Mouse (Mus musculus) gastrocnemius, postnatal 14 days (tissue): ENCODE measurements around the gene Cmtm5. TPM values are rescaled to one million over a fixed set of nuclear protein-coding genes. Genes with fewer than 3 reads are reported as not detected.
"Not testable (repeated sequence)": the region's sequence is repeated elsewhere in the genome, so short reads cannot be mapped to it uniquely, and the experiment has no call there.

Experiments used
- DNase-seq: peaks from one replicate; pipeline ENCODE4 v3.0.0; 2021; ENCODE audit warnings: mixed read lengths
- intact Hi-C: fragments of 180-260 bp; cut with DNase I; formaldehyde crosslinking; loops from one replicate; pipeline ENCODE4 v1.15.1; 2025; ENCODE audit warnings: low total_unique reads
- total RNA-seq, 2 experiments: library from RNA; stranded (reverse); gene quantifications; 2 replicates each; pipeline ENCODE4 v1.2.3; 2021

The Cmtm5 gene
- total RNA-seq, 2 experiments from 2014 or later: 0.71 to 3.1 TPM

DNA sequence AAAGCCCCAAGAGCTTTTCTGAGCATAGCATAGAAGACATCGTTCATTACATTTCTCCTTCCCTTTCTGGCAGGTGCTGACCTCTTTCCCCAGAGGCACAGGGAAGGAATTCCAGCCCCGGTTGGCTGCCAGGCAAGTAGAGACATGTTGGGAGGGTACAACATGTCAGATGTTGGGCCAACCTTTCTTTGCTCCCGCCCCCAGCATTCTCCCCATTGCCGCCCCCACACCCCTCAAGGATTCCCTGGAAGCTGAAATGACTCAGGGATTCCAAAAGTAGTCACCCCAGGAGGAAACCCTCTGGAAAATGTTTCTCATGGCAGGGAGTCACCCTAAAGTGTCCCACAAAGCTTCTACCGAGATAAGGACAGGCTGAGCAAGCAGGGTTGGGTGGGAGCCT lies 6.3 kb upstream of the Cmtm5 start:
- DNase-seq: no peak
- intact Hi-C loops: loop anchor here (10.0 kb wide), 1 partner anchor 85 kb away; no protein-coding TSS in a partner anchor

DNA sequence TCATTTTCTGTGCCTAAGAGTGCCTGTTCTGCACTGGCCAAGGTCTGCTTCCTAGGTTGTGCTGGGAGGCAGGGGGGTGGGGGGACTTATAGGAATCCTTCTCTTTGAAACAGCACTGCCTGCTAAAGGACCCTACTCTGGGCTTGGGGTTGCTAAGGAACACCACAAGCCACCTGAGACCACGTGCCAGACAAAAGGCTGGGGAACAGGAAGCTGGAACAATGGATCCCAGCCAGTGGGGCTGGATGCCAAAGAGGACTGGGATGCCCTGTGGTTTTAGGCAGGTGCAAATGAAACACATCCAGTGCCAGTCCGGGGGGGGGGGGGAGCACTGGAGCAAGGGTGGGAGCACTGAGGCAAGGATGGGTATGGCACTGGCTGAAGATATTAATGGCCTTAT lies 5.6 kb upstream of the Cmtm5 start:
- intact Hi-C loops: loop anchor here (10.0 kb wide), 1 partner anchor 86 kb away; no protein-coding TSS in a partner anchor
- no peak for DNase-seq

DNA sequence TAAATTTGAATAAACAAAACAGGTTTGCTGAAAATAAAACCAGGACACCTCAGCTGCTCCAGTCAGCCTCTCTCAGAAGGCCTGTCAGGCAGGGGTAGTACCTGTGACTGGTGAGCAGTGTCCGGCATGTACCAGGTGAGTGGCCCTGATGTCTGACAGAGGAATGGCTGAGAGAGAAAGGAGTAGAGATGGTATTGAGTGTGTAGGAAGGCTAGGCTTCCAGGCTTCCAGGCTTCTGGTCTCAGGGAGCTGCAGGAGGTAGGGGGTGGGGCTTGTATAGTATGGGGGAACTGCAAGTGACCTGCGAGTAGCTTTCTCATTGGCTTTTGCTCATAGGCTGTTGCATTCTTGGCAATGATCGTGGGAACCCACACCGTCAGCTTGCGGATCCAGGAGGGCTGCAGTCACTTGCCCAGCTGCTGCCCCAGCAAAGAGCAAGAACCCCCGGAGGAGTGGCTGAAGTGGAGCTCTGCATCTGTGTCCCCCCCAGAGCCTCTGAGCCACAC lies 3.4 kb upstream of the Cmtm5 start, which contains the start of gene Il25:
Il25 (plus strand) TSS at position 51 of the 506 bp plus-strand sequence.
- no peak for DNase-seq
- intact Hi-C loops: loop anchor here (10.0 kb wide), 1 partner anchor 88 kb away; no protein-coding TSS in a partner anchor

DNA sequence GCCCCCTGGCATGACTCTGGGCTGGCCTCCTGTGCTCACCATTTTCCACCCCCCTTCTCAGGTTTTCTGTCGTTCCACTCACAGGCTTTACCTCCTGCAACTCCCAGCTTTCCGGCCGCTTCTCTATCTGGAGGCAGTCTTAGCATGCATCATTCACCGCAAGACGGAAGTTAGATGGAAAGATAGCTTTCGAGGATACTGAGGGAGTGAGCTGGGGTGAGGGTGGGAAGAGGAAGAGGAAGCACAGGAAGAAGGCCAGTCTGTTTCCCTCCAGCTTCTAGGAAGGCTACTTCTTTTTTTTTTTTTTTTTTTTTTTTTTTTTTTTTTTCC lies 735 bp downstream of the Cmtm5 start:
- no peak for DNase-seq
- intact Hi-C loops: loop anchor here (5.0 to 10.0 kb wide), 2 partner anchors 34 to 92 kb away; no protein-coding TSS in a partner anchor

DNA sequence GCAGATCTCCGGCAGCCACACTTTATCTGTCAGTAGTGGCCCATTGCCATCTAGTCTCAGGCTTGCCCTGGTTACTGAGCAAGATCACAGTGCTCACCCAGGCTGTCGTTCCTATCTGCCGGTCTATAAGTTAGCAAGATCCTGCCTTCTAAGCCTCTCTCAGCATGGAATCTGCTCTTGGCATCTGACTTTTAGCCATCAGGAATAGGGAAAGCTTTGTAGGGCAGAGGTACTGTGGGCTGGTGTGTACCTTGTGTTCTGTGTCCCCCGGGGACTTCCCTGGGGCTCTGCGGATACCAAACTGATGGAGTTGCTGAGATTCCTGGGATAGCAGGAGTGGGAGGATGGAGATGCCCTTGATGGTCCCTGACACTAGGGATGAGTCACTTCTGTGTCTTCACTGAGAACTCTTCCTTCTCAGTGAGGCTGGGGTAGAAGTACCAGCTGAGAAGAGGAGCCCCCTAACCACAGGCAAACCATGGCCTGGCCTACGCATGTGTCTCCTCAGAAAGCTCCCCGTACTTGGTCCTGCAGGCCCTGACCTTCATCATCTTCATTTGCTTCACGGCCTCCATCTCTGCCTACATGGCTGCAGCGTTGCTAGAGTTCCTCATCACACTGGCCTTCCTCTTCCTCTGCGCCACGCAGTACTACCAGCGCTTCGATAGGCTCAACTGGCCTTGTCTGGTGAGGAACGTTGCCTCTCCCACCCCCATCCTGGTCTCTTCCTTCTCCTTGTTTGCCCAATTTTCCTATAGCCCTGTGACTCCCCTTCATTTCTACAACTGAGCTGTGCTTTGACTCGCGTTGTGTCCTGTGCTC lies 1.5 kb downstream of the Cmtm5 start:
- DNase-seq: no peak
- intact Hi-C loops: loop anchor here (5.0 to 10.0 kb wide), 2 partner anchors 35 to 93 kb away; no protein-coding TSS in a partner anchor

DNA sequence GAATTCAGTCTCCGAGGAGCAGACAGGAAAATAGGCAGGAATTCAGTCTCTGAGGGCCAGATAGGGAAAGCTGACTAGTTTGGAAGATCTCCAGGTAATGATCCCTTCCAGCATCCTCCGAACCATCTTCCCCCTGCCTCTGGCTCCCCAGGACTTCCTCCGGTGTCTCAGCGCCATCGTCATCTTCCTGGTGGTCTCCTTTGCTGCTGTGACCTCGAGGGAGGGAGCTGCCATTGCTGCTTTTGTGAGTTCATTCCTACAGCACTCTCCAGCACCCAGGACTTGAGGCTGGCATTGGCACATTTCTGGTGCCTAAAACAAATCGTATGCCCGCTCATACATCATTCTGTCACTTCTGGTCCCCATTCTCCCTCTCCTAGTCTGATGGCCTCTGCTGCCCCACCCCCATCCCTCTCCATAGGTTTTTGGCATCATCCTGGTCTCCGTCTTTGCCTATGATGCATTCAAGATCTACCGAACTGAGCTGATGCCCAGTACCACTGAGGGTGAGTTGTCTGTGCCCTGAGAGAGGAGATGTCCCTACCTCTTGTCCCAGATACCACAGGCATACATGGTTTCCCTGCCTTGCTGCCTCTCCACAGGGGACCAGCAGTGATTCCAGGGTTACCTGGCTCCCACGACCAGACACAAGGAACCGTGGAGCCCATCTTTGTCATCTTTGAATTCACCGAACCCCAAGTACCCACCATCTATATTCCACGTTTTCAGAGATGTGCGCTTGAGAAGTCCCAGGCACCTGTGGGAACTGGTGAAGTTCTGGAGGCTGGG lies 2.6 kb downstream of the Cmtm5 start:
- intact Hi-C loops: loop anchor here (5.0 to 10.0 kb wide), 2 partner anchors 36 to 94 kb away; no protein-coding TSS in a partner anchor
- no peak for DNase-seq

DNA sequence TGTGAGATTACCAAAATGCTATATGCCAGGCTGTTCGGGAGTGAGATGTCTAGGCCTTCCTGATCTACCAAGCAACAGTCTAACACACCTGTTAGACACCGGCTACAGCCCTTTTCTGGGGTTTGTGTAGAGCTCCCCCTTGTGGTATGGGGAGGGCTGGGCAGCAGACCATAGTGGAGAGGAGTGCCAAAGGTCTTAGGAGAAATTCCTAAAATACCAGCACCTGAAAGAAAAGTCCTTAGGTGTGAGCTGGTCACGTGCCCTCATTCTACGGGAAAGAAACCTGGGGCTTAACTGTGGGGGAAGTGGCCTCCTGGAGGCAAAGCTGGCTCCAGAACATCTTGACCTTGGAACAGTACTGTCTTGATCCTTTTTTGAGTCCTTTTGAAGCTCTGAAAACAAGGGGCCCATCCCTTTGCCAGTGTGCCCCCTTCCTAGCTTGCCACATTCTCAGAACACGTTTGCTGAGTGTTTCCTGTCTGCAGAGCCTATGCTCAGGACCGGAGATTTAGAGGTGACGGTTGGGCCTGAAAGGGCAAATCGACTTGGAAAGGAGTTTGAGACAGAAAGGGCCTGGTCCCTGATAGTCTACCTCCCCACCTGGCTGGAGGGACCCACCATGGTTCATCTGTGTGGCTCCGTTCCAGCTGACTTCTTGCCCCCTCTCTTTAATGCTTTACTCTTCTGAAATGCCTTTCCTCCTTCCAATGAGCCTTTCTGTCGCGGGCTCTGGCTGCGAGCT lies 3.5 kb downstream of the Cmtm5 start:
- peak; percentile 61 for DNase-seq
- intact Hi-C loops: loop anchor here (5.0 to 10.0 kb wide), 2 partner anchors 37 to 95 kb away; no protein-coding TSS in a partner anchor

DNA sequence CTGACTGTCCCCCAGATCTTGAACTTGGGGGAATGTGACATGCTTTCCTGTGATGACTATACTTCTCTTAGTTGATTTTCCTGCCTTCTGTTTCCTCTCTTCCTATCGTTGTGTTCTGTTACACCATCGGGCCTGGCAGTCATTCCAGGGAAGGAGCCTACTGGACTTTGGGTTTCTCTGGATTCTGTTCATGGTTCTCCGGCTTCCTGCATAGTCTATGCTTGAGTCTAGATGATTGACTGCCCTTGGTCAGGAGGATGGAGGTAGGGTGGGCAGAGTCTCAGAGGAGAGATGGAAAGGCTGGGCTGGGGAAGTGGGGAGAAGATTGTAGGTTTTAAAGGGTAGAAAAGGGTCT lies 4.1 kb downstream of the Cmtm5 start:
- no peak for DNase-seq
- intact Hi-C loops: no loop called here

DNA sequence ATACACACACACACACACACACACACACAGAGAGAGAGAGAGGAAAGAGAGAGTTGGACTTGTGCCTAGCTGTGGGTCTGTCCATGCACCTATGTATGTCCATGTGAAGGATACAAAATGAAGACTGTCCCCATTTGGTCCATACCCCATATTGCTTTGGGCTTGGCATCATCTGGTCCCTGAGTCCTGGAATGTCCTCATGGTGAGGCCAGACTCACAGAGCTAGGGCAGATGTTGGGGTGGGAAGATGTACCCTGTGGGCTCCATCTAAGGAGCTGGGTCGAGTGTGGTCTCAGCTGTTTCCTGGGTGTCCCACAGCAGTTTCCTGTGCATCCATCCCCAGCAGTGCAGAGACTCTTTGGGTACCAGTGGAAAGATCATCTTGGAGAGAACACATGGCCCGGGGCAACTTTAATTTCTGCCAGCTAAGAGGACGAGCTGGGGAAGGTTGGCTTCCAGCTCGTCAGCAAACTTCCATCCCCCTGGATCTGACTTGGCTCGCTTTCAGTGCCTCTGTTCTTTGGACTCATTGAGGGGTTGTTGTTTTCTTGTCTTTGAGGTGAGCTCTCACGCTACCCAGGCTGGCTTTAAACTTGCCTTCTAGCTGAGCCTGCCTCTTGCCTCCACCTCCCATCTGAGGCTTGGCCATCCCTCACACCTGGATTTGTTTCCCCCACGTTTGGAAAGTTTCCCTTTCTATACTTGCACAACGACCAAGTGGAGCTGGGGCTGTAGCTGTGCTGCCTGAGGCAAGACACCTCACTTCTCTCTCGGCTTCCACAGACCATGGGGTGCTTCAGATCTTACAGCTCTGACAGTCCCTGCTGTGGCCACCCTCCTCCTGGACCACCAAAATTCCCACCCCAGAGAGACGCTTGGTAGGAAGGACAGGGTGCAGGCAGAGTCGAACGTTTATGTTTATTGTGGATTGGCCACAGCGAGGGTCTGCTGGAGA lies 5.2 kb downstream of the Cmtm5 start:
- intact Hi-C loops: no loop called here

DNA sequence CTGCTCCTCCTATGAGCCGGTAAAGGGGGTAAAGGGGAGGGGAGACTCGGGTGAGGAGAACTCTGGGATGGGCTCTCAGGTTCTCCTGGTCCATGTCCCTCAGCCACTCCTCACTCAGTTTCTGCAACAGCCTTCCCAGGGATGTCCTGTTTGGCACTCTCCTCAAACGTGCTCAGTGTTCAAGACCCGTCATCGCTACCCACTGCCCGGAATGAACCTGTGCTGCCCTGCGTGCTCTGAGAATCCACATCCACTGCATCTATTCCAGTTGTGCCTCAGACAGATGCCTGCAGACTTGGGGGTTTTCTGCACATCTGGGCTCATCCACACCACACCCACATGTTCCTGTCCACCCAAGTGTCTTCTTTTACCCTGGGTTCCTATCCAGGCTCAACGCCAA lies 6.4 kb downstream of the Cmtm5 start:
- intact Hi-C loops: no loop called here
- DNase-seq: no peak

More for the DNA sequence above, 5.2 kb downstream of the Cmtm5 start:
- DNase-seq: no peak

DNA sequence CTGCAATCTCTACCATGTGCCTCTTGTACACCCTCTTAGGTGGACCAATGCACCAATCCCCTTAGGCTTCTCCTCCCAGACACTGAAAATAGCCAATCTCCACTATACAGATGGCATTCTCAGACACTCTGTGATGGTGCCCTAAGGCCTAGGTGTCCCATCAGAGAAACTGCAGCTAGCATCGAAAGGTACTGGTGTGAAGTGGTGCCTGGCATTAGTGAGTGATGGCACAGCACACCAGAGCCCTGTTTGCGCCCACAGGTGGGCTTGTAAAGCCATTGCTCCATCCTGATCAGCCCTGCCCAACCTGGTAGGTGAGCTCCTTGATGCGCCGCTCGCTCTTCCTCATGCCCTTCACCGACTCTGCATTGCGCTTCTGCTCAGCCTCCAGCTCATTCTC lies 7.9 kb downstream of the Cmtm5 start:
- intact Hi-C loops: no loop called here
- no peak for DNase-seq

DNA sequence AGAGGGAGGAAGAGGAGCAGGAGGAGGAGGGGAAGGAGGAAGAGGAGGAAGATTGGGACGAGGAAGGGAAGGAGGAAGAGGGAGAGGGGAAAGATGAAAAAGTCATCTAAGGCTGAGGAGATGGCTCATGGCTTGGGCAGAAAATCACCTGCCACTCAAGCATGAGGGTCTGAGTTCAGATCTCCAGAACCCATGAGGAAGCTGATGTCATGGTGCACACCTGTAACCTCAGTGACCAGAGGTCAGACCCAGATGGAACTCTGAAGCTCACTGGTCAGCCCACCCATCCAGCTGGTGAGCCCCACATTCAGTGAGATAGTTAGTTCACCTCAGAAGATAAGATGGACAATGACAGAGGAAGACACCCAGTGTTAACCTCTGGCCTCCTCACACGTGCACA lies 8.9 kb downstream of the Cmtm5 start:
- intact Hi-C loops: loop anchor here (5.0 kb wide), 1 partner anchor 62 kb away; no protein-coding TSS in a partner anchor
- no peak for DNase-seq

DNA sequence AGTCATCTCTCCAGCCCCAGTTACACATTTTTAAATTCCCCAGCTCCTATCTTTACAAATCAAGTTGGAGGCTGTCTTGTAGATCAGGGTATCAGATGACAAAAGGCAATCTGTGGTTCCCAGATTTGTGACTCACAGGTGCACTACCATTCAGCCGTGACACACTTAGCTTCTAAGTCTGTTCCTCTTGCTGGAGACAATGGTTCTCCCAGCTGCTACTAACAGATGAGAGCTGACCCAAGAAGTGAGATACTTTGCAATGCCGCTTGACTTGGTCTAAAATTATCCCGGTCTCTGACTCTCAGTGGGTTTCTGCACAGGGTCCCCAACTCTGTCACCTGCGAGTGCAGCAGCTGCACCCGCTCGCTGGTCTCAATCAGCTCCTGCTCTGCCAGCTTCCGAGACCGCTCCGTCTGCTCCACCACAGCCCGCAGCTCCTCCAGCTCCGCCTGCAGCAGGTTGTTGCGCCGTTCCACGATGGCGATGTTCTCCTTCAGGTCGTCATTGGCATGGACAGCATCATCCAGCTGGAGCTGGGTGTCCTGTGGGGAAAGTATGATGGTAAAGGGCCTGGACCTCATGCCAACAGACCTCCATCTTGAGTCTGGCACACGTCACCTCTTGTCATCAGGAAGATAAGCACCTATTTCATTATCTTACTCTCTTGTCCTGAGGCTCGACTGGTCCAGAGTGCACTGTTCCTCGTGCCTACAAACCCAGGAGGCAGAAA lies 10.1 kb downstream of the Cmtm5 start:
- no peak for DNase-seq

DNA sequence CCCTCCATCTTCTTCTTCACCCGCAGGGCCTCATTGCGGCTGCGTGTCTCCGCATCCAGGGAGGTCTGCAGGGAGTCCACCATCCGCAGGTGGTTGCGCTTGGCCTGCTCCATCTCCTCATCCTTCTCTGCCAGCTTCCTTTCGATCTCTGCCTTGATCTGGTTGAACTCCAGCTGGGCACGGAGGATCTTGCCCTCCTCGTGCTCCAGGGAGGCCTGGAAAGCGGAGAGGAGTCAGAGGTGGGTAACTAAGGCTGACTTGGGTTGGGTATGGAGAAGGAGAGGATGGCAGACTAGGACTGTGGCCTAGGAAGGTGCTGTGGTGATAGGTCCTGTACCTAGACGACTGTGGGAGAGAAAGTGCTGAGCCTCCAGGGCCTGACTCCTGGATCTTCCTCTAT lies 10.9 kb downstream of the Cmtm5 start:
- DNase-seq: not testable (repeated sequence)
- intact Hi-C loops: loop anchor here (5.0 kb wide), 1 partner anchor 60 kb away; no protein-coding TSS in a partner anchor

More for the DNA sequence above, 10.1 kb downstream of the Cmtm5 start:
- intact Hi-C loops: loop anchor here (5.0 kb wide), 1 partner anchor 61 kb away; no protein-coding TSS in a partner anchor

DNA sequence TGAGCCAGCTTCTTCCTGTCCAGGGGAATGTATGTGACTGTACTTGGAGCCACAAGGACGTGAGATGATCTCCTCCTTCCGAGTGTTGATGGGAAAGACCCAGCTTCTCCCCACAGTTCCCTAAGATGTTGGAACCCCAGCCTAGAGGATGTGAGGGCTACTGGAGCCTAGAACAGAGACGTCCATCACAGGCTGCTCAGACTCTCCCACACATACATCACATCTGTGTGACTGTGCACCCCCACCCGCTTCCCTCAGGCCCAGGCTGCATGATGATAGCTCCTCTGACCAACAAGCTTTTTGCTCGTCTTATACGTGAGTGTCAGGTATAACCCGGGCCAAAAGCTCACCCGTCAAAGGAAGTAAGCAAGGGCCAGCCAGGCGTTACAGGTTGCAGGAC lies 12.7 kb downstream of the Cmtm5 start:
- intact Hi-C loops: loop anchor here (5.0 kb wide), 1 partner anchor 59 kb away; no protein-coding TSS in a partner anchor
- no peak for DNase-seq

DNA sequence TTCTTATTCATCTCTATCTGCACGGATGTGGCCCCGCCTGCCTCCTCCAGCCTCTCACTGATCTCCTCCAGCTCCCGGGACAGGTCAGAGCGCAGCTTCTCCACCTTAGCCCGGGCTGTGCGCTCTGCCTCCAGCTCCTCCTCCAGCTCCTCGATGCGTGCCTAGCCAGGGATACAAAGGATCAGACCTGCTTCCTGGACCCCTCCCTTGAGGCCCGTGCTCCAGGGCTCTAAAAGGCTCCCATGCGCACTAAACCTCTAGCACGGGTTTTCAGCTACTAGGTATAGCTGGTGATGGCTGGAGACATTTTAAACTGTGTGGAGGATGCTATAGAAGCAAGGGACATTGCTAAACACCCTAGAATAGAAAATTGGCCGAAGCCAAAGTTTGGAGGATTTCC lies 14.4 kb downstream of the Cmtm5 start:
- DNase-seq: no peak
- intact Hi-C loops: no loop called here

DNA sequence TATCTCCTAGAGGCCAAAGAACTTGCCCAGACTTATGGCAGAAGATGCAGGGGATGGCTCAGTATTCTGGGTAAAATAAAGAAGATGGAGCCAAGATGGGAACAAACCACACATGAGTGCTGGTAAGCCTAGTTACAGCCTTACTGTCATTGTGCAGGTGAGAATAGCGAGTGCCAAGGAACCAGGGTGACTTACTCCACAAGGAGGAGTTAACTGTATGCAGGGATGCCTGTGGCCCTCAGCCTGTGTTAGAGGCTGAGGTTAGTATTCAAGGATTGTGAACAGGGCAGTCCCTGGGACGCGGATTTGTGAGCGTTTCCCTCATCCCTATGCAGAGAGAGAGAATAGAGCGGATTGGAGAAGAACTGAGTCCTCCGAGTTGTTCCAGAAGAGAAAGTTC lies 15.5 kb downstream of the Cmtm5 start:
- intact Hi-C loops: no loop called here
- DNase-seq: no peak
